Mouse (Mus musculus) heart, adult 2 months (tissue): ENCODE results near the gene AW549877. TPM values are rescaled to one million over a fixed set of nuclear protein-coding genes. Genes with fewer than 3 reads are reported as not detected.

Source experiments
- DNase-seq, 2 experiments: peaks; one replicate each; pipeline ENCODE4 v3.0.0; 2021
- H3K27ac ChIP-seq: fragments of 200-600 bp; 2 replicates; pipeline ENCODE4 v1.8.1; 2022
- H3K27me3 ChIP-seq: fragments of 200-500 bp; 2 replicates; pipeline ENCODE4 v1.6.1; 2012; ENCODE audit warnings: mild to moderate bottlenecking, low read length, inconsistent platforms, mixed read lengths; ENCODE audit not compliant: control insufficient read depth, insufficient read depth
- H3K36me3 ChIP-seq: fragments of 200-500 bp; 2 replicates; pipeline ENCODE4 v1.6.1; 2012; ENCODE audit warnings: low read length, inconsistent platforms; ENCODE audit not compliant: control insufficient read depth, insufficient read depth
- H3K4me1 ChIP-seq: fragments of 200-500 bp; 2 replicates; pipeline ENCODE4 v1.6.1; 2011; ENCODE audit warnings: low read length; ENCODE audit not compliant: control insufficient read depth, insufficient read depth
- H3K4me3 ChIP-seq: fragments of 200-600 bp; 2 replicates; pipeline ENCODE4 v1.8.1; 2022
- H3K79me2 ChIP-seq: fragments of 200-500 bp; replicated peaks from 2 replicates; pipeline ENCODE4 v1.6.1; 2012; ENCODE audit warnings: mild to moderate bottlenecking, inconsistent platforms, low read length, moderate library complexity, mixed read lengths; ENCODE audit not compliant: control insufficient read depth, insufficient read depth
- H3K9ac ChIP-seq: fragments of 200-500 bp; 2 replicates; pipeline ENCODE4 v1.6.1; 2012; ENCODE audit warnings: low read depth, mild to moderate bottlenecking, control low read depth, inconsistent platforms, low read length, mixed read lengths
- CTCF ChIP-seq: fragments of 200-600 bp; IDR thresholded peaks from 2 replicates; pipeline ENCODE4 v1.8.1; 2022; ENCODE audit warnings: antibody characterized with exemption, mild to moderate bottlenecking, moderate library complexity
- EP300 ChIP-seq: fragments of 200-500 bp; IDR thresholded peaks from 2 replicates; pipeline ENCODE4 v1.6.1; 2011; ENCODE audit warnings: low read depth, low read length, control low read depth; ENCODE audit not compliant: insufficient read depth
- POLR2A ChIP-seq: fragments of 200-500 bp; IDR thresholded peaks from 2 replicates; pipeline ENCODE4 v1.6.1; 2011; ENCODE audit warnings: mild to moderate bottlenecking, low read depth, low read length, control low read depth; ENCODE audit not compliant: insufficient read depth
- WGBS: fragments of 180-500 bp; shearing (Covaris S2); methylation state at CpG from one replicate; pipeline ENCODE4 v1.1.7; 2018; 5-methylcytosine and 5-hydroxymethylcytosine counted together
- intact Hi-C: fragments of 180-260 bp; cut with DNase I; formaldehyde crosslinking; loops from one replicate; pipeline ENCODE4 v1.15.1; 2025
- long read RNA-seq: library from polyadenylated mRNA; stranded (forward); transcript quantifications from one replicate; pipeline ENCODE4 v2.0.0, GENCODE M21; 2021
- polyA plus RNA-seq: library from polyadenylated mRNA; depleted of rRNA; stranded (reverse); fragments of >200 nt; gene quantifications from 2 replicates; pipeline ENCODE4 v1.2.3, GENCODE M21; 2012; rRNA removed
- total RNA-seq, 2 experiments: library from RNA; stranded (reverse); gene quantifications; 2 replicates each; pipeline ENCODE4 v1.2.3; 2021

AW549877 gene
- total RNA-seq (10 to 100 TPM; 19.3 to 21.2 TPM), polyA plus RNA-seq (11.7 and 30.0 TPM in 2 replicates)
- long read RNA-seq, full-length matches to known transcripts = 15 of 18 reads
- long read RNA-seq, partial matches to known transcripts = 0 of 18 reads
- long read RNA-seq, other reads (novel, unspliced or antisense) = 3 of 18 reads

DNA sequence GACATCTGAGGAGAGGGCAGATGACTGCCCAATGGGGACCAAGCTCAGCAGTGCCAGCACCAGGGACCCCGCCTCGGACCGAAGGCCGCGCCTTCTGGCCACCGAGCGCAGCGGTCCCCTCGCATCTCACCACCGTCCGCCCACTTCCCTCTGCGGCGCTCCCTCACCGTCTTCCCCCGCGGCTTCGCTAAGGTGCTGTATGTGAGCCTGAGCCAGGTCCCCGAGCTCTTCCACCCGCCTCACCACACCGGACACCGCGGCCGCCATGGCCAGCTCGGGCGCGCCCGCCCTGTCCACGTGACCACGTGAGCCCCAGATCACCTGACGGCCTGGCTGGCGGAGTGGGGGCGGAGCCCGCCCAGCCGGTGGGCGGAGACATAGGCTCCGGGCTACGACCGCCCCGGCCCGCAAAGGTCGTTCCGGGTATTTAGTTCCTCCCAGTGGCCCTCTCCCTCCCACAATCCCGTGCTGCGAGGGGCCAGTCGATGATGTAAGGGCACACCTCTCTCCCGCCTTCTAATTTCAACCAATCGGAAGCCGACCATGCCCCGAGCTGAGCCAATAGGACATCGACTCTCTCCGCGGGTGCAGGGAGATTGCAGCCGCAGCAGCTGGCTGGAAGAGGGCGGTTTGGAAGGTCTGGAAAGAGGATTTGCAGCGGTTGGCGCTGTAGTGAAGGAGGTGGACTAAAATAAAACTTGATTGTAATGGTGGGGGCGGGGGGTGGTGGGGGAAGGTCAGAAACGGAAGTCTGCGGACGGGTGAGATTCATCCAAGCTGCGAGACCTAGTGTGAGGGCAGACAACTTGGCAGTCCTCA, at the start of gene AW549877:
Gene AW549877 (minus strand): TSS at position 297 of the 819 bp plus-strand sequence.
- Histone ChIP-seq H3K4me1 (no peaks in the 10 kb centered on the region; the same call in none of the 2 replicates), H3K36me3 (peaks cover 9% of the 10 kb centered on the region), H3K27ac (peak within 1 kb of the TSS; percentile 99), H3K4me3 (peak within 1 kb of the TSS; percentile 65), H3K79me2 (no peaks in the 10 kb centered on the region), H3K9ac (peak within 1 kb of the TSS; percentile 99), H3K27me3 (no peaks in the 10 kb centered on the region)
- TF ChIP-seq EP300 (peak; percentile 87), POLR2A (peak; percentile 88), CTCF (0 out of 2 replicates have a peak, but pooled peaks have one; percentile 3)
- DNase-seq = peak; percentile 99 to 100
- under 1% methylated on average over 61 of the region's 61 CpGs for WGBS
- intact Hi-C loops = loop anchor here (1.0 kb wide), 1 partner anchor 32 kb away; no protein-coding TSS in a partner anchor

GRCm38 (mm10) chr15:4043032-4043471, 47.5 kb upstream of the AW549877 start:
- peaks cover 25% of the 10 kb centered on the region for H3K36me3 ChIP-seq
- WGBS = 25% methylated on average over 4 of the region's 4 CpGs
- H3K9ac ChIP-seq = peak overlapping the region; percentile 58
- intact Hi-C loops = loop anchor here (1.0 to 10.0 kb wide), 2 partner anchors 85 to 748 kb away; no protein-coding TSS in a partner anchor
- no peak overlapping the region for H3K4me3 ChIP-seq
- no peak for DNase-seq
- no peaks in the 10 kb centered on the region; the same call in 1 of the 2 replicates for H3K79me2 ChIP-seq
- TF ChIP-seq CTCF (peak; percentile 85), POLR2A (no peak)
- H3K27ac ChIP-seq = no peak overlapping the region
- H3K4me1 ChIP-seq = peaks cover 2% of the 10 kb centered on the region
- no peaks in the 10 kb centered on the region for H3K27me3 ChIP-seq

GRCm38 (mm10) chr15:4042423-4042822, 46.9 kb upstream of the AW549877 start:
- no peaks in the 10 kb centered on the region for H3K27me3 ChIP-seq
- H3K4me3 ChIP-seq = no peak overlapping the region
- H3K4me1 ChIP-seq = peaks cover 2% of the 10 kb centered on the region
- H3K9ac ChIP-seq = no peak overlapping the region
- H3K79me2 ChIP-seq = no peaks in the 10 kb centered on the region; the same call in 1 of the 2 replicates
- intact Hi-C loops = loop anchor here (10.0 kb wide), 1 partner anchor 748 kb away; no protein-coding TSS in a partner anchor
- whole genome bisulfite sequencing = 42% methylated on average over 3 of the region's 3 CpGs
- DNase-seq = no peak
- H3K36me3 ChIP-seq = peaks cover 23% of the 10 kb centered on the region
- no peak overlapping the region for H3K27ac ChIP-seq
- TF ChIP-seq CTCF (no peak), EP300 (no peak), POLR2A (no peak)

- Histone ChIP-seq H3K27me3 (no peaks in the 10 kb centered on the region), H3K36me3 (peaks cover 32% of the 10 kb centered on the region), H3K9ac (no peak overlapping the region), H3K27ac (peak overlapping the region; percentile 75), H3K4me1 (peaks cover 3% of the 10 kb centered on the region), H3K4me3 (no peak overlapping the region), H3K79me2 (no peaks in the 10 kb centered on the region; the same call in 1 of the 2 replicates)
- 51% methylated on average over 3 of the region's 3 CpGs for WGBS
- TF ChIP-seq CTCF (no peak), POLR2A (no peak), EP300 (no peak)
- DNase-seq = no peak
- intact Hi-C loops = no loop called here
These were observed 37.8 kb upstream of the AW549877 start for GRCm38 (mm10) chr15:4033168-4034004.

- H3K27me3 ChIP-seq = no peaks in the 10 kb centered on the region
- DNase-seq = no peak
- H3K4me3 ChIP-seq = no peak overlapping the region
- peaks cover 22% of the 10 kb centered on the region for H3K36me3 ChIP-seq
- no peaks in the 10 kb centered on the region for H3K79me2 ChIP-seq
- no peak overlapping the region; the same call in 1 of the 2 replicates for H3K27ac ChIP-seq
- no peak overlapping the region for H3K9ac ChIP-seq
- intact Hi-C loops = loop anchor here (5.0 kb wide), 1 partner anchor 72 kb away; no protein-coding TSS in a partner anchor
- TF ChIP-seq POLR2A (no peak), CTCF (no peak), EP300 (no peak)
- peaks cover 6% of the 10 kb centered on the region for H3K4me1 ChIP-seq
These were observed 33.4 kb upstream of the AW549877 start for GRCm38 (mm10) chr15:4028960-4029359.
